In the genomic region with DNA sequence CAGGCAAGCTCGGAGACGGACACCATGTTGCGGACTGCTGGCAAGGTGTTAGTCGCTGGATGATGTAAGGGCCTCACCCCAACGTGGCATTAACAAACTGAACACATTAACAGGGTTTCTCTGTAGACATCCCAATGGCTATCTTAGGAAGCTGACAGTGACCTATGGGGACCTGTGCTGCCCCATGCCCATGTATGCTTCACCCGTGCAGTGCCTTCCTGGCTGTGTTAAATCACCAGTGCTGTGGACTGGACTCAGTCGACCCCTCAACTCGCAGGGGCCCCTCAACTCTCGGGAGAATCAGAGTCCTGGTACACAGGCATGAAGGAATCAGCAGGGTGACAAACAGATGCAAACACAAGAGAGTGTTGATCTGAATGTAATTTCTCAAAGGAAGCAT, we compare ENCODE assay signal across 5 mouse cellular contexts.
A peak's percentile ranks its signal among the peaks of the same experiment; 100 is the strongest.
DNase-seq lines count a peak whose midpoint lies in the region; ATAC-seq lines count a peak whose summit lies in the region.
"Not testable (repeated sequence)": the region's sequence is repeated elsewhere in the genome, so short reads cannot be mapped to it uniquely, and the experiment has no call there.

No protein-coding gene starts in this region.

- 0 out of 2 replicates have a peak, but pooled peaks have one; percentile 33 for ATAC-seq in hindbrain, embryonic 15.5 days (ENCODE audit: low FRiP score, low read depth)
- 0 out of 2 replicates have a peak, but pooled peaks have one; percentile 20 for ATAC-seq in limb, embryonic 15.5 days (ENCODE audit: insufficient number of reproducible peaks, low FRiP score, low TSS enrichment, low read depth)
- ATAC-seq in stomach, embryonic 16.5 days (ENCODE audit: insufficient read depth, low FRiP score): 0 out of 2 replicates have a peak, but pooled peaks have one; percentile 14

- not testable (repeated sequence) for H3K4me1 ChIP-seq in hindbrain, embryonic 15.5 days (replicated peaks); limb, embryonic 15.5 days; stomach, embryonic 16.5 days (ENCODE audit: control insufficient read depth, insufficient read depth, low read length)

- not testable (repeated sequence) for H3K27ac ChIP-seq in hindbrain, embryonic 15.5 days (replicated peaks); limb, embryonic 15.5 days; stomach, embryonic 16.5 days (ENCODE audit: low read length)

- WGBS in hindbrain, embryonic 15.5 days: 89% methylated on average over 7 of the region's 9 CpGs
- WGBS in limb, embryonic 15.5 days: 80% methylated on average over 8 of the region's 9 CpGs
- WGBS in stomach, embryonic 16.5 days: 87% methylated on average over 3 of the region's 9 CpGs

- H3K4me3 ChIP-seq in hindbrain, embryonic 15.5 days; limb, embryonic 15.5 days; stomach, embryonic 16.5 days (replicated peaks; ENCODE audit: low read length): not testable (repeated sequence)

- H3K27me3 ChIP-seq in hindbrain, embryonic 15.5 days; limb, embryonic 15.5 days; stomach, embryonic 16.5 days (ENCODE audit: control insufficient read depth, insufficient read depth, low read length): not testable (repeated sequence)

- DNase-seq in gastrocnemius, postnatal 25 days: peak; percentile 6
- peak; percentile 4 for DNase-seq in thymus, postnatal 4 days

- not testable (repeated sequence) for H3K9me3 ChIP-seq in hindbrain, embryonic 15.5 days; limb, embryonic 15.5 days; stomach, embryonic 16.5 days (replicated peaks; ENCODE audit: control insufficient read depth, low read length)

- not testable (repeated sequence) for H3K36me3 ChIP-seq in hindbrain, embryonic 15.5 days; limb, embryonic 15.5 days; stomach, embryonic 16.5 days (ENCODE audit: control insufficient read depth, insufficient read depth, low read length)

- not testable (repeated sequence) for H3K4me2 ChIP-seq in hindbrain, embryonic 15.5 days; limb, embryonic 15.5 days; stomach, embryonic 16.5 days (ENCODE audit: low read depth, low read length)

- not testable (repeated sequence) for H3K9ac ChIP-seq in hindbrain, embryonic 15.5 days; limb, embryonic 15.5 days; stomach, embryonic 16.5 days (ENCODE audit: low read length)
